Mouse (Mus musculus) testis, postnatal 14 days (tissue): Measurements from ENCODE around the gene Ntm.

Source experiments
- DNase-seq: peaks from one replicate; pipeline ENCODE4 v3.0.0; 2021; ENCODE audit warnings: low spot score

Ntm gene

GRCm38 (mm10) chr9:29657761-29658465 lies 305.0 kb downstream of the Ntm start:
- DNase-seq: no peak

GRCm38 (mm10) chr9:29654885-29655284 lies 308.1 kb downstream of the Ntm start:
- peak; percentile 33 for DNase-seq

DNA sequence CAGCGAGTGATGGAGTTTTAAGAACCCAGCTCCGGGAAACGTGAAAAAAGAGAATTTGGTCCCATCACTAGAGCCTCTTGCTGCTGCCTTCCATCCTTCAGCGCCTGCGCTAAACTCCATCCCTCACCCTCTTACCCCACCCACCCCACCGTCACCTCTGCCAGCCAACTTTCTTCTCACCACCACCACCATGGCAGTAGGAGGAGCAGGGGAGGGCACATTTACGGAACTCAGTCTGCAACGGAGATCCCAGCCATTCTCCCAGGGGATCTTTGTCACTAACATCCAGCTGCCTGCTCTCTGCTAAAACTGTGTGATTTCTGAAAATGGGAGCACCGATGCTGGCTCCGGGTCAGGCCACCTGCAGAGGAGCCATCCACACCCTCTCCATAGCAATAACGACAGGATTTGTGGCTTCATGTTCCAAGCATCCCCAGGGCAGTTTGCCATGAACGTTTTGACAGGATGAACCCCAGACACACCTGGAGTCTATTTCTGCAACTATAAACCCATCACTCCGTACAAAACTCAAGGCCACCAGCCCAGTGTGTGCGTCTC lies 309.2 kb downstream of the Ntm start:
- DNase-seq: no peak

GRCm38 (mm10) chr9:29652854-29653253 lies 310.1 kb downstream of the Ntm start:
- no peak for DNase-seq

DNA sequence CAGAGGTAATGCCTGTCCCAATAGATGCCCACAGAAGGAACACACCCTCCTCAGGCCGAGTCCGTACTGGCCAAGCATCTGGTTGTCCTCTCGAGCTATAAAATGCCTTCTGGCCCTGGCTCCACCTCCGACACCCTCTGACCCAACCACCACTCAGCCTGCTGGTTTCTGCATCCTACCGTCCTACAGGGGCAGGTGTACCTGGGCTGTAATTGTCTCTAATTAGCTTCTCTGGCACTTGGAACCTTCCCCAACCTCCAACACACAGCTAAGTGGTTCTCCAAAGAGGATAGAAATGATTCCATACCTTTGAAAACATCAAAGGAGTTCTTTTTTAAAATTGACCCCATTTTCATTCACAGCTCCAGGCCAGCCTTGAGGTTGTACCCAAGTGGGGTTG lies 311.1 kb downstream of the Ntm start:
- DNase-seq: no peak

DNA sequence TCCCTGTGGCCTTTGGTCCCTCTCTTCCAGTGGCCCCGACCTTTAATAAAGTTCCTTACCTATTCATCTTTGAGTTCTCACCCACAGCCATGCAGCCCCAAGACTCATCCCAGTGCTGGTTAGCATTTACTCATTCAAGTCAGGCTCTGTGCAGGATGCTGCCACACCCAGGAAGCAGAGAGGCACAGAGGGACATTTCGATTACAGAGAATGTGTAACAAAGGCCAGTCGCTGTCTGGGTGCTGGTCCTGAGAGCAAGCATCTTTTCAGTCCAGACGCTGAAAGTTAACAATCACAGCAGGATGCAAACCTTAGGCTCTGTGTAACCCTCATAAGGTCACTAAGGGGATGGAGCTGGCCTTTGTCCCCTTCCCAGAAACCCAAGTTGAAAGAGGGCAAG lies 311.7 kb downstream of the Ntm start:
- DNase-seq: no peak

DNA sequence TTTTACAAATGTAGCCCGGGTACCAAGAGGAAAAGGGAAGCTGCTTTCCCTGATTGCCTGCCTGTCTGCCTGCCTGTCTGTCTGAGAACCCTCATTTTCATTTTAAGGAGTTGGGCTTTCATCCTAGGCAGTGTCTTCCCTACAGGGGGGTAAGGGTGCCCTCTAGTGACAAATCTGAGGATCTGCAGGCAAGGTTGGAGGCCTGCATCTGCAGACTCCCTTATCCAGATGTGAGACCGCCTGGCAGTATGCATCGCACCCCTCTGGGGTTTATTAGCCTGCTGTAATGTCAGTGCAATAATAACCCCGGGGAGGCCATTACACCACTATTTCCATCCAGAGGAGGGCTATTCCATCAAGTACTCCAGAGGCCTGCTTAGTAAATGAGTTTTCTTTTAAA lies 312.3 kb downstream of the Ntm start:
- DNase-seq: no peak

DNA sequence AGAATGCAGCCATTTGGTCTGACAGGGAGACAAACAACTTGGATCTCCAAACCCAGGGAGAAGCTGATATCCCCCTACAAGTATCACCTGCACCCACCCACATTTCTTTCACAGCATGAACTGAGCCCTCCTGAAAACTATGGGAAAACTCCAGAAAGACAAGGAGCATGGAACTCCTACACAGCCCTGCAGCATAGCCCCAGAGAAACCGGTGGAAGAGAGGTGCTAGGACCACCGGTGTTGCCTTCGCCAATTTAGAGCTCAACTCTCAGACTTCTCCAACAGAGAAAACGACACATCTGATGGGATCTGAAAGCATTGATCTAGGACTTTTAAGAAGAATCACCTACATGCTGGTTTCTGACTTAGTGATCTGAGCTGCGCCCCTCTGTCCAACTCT lies 312.7 kb downstream of the Ntm start:
- DNase-seq: no peak

DNA sequence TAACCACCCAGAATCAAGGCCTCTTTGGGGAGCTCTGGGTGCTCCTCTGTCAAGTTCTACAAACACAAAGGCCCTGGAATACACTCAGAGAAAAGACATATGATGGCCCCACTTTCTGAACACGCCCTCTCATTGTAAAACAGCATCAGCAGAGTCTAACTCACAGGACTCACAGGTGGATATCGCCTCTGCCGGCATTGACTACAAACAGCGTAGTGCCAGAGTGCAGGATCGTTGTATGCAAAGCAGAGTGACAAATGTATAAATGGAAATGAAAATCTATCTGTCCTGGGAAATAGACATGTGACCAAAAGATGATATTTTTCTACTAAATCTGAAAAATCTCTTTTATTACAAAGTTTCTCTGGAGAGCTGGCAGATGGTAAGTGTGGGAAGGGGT lies 314.7 kb downstream of the Ntm start:
- no peak for DNase-seq

DNA sequence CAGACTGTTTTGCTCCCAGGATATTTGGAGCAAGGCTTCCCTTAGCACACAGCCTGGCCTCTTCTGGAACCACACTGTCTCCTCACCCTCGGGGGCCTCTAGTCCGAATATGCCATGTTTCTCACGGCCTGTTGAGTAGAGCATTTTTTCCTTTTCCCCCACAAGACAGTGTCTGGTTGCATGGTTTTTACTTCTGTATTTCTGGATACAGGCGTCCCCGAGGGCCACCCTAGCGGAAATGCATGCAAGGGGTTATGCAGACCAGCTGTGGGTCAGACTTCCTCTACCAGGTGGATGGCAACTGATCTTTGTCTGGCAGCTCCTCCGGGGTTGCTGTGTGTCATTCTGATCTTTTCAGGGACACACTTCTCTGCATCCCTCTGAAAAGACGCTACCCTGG lies 315.2 kb downstream of the Ntm start:
- no peak for DNase-seq

GRCm38 (mm10) chr9:29645796-29646400 lies 317.0 kb downstream of the Ntm start:
- DNase-seq: no peak

- peak; percentile 56 for DNase-seq
Measured at GRCm38 (mm10) chr9:29642997-29643657, 319.8 kb downstream of the Ntm start.

- DNase-seq: no peak
Measured at GRCm38 (mm10) chr9:29637335-29637734, 325.6 kb downstream of the Ntm start.

GRCm38 (mm10) chr9:29617181-29617580 lies 345.8 kb downstream of the Ntm start:
- DNase-seq: no peak

DNA sequence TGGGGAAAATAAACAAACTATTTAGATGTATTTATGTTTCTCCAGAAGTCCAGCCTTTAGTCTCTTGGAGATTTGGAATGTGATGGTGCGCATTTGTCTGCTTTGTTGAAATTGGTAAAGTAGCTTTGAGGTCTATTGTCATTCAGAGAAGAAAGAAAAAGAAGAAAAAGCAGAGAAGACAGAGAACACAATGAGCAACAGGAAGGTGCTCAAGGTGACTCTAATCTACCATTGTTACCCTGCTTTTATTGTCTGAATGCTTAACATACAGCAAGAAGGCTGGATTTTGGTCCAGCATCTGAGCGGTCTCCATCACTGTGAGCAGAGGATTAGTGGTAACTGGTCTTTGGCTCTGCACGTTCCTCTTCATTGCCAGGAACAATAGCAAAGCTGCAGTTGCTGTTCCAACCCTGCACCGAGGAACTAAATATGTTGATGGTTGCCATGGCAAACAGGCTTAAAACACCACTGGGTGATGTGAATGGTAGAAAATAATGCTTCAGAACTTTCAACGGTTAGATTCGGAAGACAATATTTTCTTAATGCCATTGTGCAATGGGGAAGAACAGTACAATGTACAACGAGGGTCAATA lies 350.8 kb downstream of the Ntm start:
- no peak for DNase-seq

DNA sequence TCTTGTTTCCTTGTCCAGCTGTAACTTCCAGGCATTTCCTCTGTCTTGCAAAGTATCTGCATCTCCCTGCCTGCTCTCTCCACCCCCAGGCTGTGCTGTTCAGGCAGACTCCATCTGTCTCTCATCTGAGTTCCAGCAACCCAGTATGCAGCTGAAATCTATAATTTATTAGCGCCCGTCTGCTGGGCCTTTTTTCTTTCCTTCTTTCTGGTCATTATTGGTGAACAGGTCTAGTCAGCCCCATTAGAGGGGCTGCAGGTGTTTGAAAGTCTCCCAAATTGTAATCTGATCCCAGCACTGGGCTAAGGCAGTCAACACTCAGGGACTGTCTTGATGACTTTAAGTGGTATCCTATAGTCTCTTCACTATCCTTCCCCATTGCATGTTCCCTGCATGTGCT lies 352.1 kb downstream of the Ntm start:
- DNase-seq: no peak

- no peak for DNase-seq
Measured at GRCm38 (mm10) chr9:29597665-29598064, 365.3 kb downstream of the Ntm start.

DNA sequence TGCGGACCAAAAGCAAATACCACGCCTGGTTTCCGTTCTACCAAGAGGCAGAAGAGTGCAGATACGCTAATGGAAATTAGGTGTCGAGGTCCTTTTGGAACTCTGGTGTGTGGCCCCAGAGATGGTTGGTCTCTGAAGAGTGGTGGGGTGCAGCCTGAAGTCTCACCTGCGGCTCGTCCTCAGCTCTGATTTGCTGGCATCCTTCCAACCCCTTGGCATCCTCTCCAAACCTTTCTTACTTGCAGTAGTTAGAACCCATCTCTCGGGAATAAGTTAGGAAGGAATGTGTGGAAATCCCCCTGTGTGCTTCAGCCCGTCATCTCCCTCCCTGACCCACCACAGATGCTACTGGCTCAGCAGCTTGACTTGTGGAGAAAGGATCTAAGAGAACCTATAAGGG lies 367.6 kb downstream of the Ntm start:
- DNase-seq: no peak

DNA sequence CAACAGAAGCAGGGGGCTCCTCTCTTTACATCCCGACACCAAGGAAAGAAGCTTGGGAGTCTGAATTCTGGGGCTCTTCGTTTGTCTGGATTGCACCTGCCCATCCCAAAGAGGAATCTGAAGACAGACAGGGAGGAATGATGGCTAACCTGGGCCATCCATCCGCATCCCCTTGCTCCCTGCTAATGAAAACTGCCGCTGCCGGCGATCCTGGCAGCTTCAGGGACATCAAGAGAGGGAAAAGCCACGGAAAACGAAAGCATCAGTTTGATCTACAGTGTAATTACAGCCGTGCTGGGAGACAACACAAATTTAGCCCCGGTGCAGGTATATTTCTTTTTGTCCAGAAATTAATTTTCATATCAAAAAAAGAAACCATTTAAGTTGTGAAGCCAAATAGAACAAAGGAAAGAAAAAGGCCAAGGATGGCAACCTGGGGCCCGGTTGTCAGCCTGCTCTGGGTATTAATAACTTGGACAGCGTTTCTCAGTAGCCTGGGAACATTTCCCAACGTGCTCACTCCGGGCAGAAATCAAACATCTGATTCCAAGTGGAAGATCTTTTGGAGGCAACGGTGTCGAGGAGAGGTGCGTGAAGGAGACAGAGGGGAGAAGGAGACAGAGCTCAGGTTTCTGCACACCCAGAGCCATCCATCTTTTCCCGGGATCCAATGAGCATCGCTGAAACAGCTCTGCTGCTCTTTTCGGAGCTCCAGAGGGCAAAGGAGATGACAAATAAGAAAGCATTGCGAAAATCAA lies 368.2 kb downstream of the Ntm start:
- DNase-seq: no peak

- DNase-seq: no peak
Measured at GRCm38 (mm10) chr9:29587376-29587775, 375.6 kb downstream of the Ntm start.

DNA sequence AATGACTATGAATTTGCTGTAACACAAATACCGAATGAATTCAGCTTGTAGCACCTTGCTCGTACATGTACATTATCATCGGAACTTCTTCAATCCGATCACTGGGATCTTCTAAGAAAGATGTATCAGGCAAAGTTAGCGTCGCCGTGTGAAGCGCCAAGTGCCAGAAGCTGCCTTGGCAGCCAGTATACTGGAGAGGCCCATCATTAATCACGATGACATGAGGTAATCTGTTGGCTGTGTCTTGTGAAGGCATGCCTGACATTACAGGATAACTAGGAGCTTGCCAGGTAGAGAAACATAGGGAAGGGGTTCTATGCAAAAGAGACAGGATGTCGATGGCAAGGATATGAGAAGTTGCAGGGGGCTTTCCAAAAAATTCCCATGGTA lies 376.6 kb downstream of the Ntm start:
- DNase-seq: no peak

GRCm38 (mm10) chr9:29585746-29586380 lies 377.1 kb downstream of the Ntm start:
- DNase-seq: no peak
